Mouse (Mus musculus) lung, embryonic 14.5 days (tissue): ENCODE measurements around the gene Rab34. TPM values are rescaled to one million over a fixed set of nuclear protein-coding genes. Genes with fewer than 3 reads are reported as not detected.

Experiments
- ATAC-seq: fragments of 200-750 bp; cut with Nextera tagmentation; 2 replicates; pipeline ENCODE4 v1.8.0; 2017; ENCODE audit warnings: mild to moderate bottlenecking, moderate TSS enrichment, moderate library complexity; ENCODE audit not compliant: insufficient read depth
- DNase-seq: peaks from one replicate; pipeline ENCODE4 v3.0.0-alpha.2; 2015
- H3K27ac ChIP-seq: fragments of 300-500 bp; sonication (generic); 2 replicates; pipeline ENCODE4 v1.5.1; 2014; ENCODE audit warnings: low read depth, mild to moderate bottlenecking, moderate library complexity
- H3K27me3 ChIP-seq: fragments of 300-500 bp; sonication (generic); 2 replicates; pipeline ENCODE4 v1.6.1; 2014; ENCODE audit warnings: low read length, control low read depth; ENCODE audit not compliant: insufficient read depth
- H3K36me3 ChIP-seq: fragments of 300-500 bp; sonication (generic); 2 replicates; pipeline ENCODE4 v1.6.1; 2014; ENCODE audit warnings: control low read depth; ENCODE audit not compliant: insufficient read depth
- H3K4me1 ChIP-seq: fragments of 300-500 bp; sonication (generic); 2 replicates; pipeline ENCODE4 v1.6.1; 2014; ENCODE audit warnings: antibody characterized with exemption, control low read depth; ENCODE audit not compliant: insufficient read depth
- H3K4me2 ChIP-seq: fragments of 300-500 bp; sonication (generic); 2 replicates; pipeline ENCODE4 v1.6.1; 2014; ENCODE audit warnings: mild to moderate bottlenecking
- H3K4me3 ChIP-seq: fragments of 300-500 bp; sonication (generic); 2 replicates; pipeline ENCODE4 v1.5.1; 2014; ENCODE audit warnings: low read depth, low read length
- H3K9ac ChIP-seq: fragments of 300-500 bp; sonication (generic); 2 replicates; pipeline ENCODE4 v1.6.1; 2014
- H3K9me3 ChIP-seq: fragments of 300-500 bp; sonication (generic); 2 replicates; pipeline ENCODE4 v1.6.1; 2016; ENCODE audit warnings: low read depth, low read length, control low read depth
- CTCF ChIP-seq: IDR thresholded peaks from 2 replicates; pipeline ENCODE4 v1.5.1; 2016; ENCODE audit warnings: antibody characterized with exemption, low read depth
- WGBS: fragments of 180-500 bp; shearing (Covaris S2); extraction: QIAGEN DNeasy Blood & Tissue Kit; methylation state at CpG from one replicate; pipeline ENCODE4 v1.1.7; 2014; 5-methylcytosine and 5-hydroxymethylcytosine counted together
- polyA plus RNA-seq: library from polyadenylated mRNA; unstranded; fragments of >200 nt; fragmentation: Nextera tagmentation; extraction: Ambion mirVana; gene quantifications from 2 replicates; pipeline ENCODE4 v1.2.1, GENCODE M21; 2014

Gene Rab34
- polyA plus RNA-seq, 1 experiment from 2014 or later: 140 TPM

DNA sequence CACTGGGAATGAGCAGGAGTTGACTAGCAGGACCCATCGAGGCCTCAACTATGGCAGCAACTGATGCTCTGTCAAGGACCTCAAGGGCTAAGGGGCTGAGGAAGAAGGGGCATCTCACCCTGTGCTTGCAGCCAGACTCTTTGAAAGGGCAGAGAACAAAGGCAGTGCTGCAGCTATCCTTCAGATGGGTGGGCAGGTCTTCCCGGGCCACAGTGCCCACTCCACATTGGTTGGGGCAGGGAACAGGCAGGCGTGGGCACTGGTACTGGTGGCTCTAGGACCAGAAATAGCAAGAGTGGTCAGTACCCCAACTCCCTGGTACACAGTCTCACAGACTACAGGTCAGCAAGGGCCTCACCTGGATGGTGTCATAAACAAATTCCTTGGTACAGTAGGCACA lies 27.6 kb upstream of the Rab34 start:
- ATAC-seq (no peak), DNase-seq (no peak)
- WGBS: 85% methylated on average over 3 of the region's 3 CpGs
- no peak overlapping the region for H3K4me2 ChIP-seq
- no peaks in the 10 kb centered on the region for H3K9me3 ChIP-seq
- peaks cover 72% of the 10 kb centered on the region for H3K36me3 ChIP-seq
- peaks cover 6% of the 10 kb centered on the region; the same call in 1 of the 2 replicates for H3K4me1 ChIP-seq
- H3K9ac ChIP-seq: no peak overlapping the region
- no peaks in the 10 kb centered on the region for H3K27me3 ChIP-seq
- no peak overlapping the region for H3K27ac ChIP-seq
- TF ChIP-seq CTCF: no peak
- H3K4me3 ChIP-seq: no peak overlapping the region

- Histone ChIP-seq H3K27me3 (no peaks in the 10 kb centered on the region), H3K36me3 (peaks cover 68% of the 10 kb centered on the region), H3K4me2 (no peak overlapping the region), H3K27ac (no peak overlapping the region), H3K9me3 (no peaks in the 10 kb centered on the region), H3K4me3 (no peak overlapping the region), H3K9ac (no peak overlapping the region), H3K4me1 (peaks cover 10% of the 10 kb centered on the region)
- ATAC-seq (no peak), DNase-seq (no peak)
- no peak for TF ChIP-seq CTCF
- WGBS: 82% methylated on average over 14 of the region's 14 CpGs
Measured at GRCm38 (mm10) chr11:78161169-78161568, 27.1 kb upstream of the Rab34 start.

GRCm38 (mm10) chr11:78161968-78162367 lies 26.3 kb upstream of the Rab34 start:
- no peak for ATAC-seq
- H3K4me2 ChIP-seq: peak overlapping the region; percentile 90; the same call in 1 of the 2 replicates
- H3K27me3 ChIP-seq: no peaks in the 10 kb centered on the region
- H3K4me1 ChIP-seq: peaks cover 10% of the 10 kb centered on the region
- no peak for DNase-seq
- peaks cover 60% of the 10 kb centered on the region for H3K36me3 ChIP-seq
- no peak for TF ChIP-seq CTCF
- H3K4me3 ChIP-seq: peak overlapping the region; percentile 10; the same call in 1 of the 2 replicates
- 49% methylated on average over 4 of the region's 4 CpGs for WGBS
- H3K9me3 ChIP-seq: no peaks in the 10 kb centered on the region
- H3K9ac ChIP-seq: 0 out of 2 replicates have a peak overlapping the region, but pooled peaks have one; percentile 0
- 0 out of 2 replicates have a peak overlapping the region, but pooled peaks have one; percentile 27 for H3K27ac ChIP-seq

DNA sequence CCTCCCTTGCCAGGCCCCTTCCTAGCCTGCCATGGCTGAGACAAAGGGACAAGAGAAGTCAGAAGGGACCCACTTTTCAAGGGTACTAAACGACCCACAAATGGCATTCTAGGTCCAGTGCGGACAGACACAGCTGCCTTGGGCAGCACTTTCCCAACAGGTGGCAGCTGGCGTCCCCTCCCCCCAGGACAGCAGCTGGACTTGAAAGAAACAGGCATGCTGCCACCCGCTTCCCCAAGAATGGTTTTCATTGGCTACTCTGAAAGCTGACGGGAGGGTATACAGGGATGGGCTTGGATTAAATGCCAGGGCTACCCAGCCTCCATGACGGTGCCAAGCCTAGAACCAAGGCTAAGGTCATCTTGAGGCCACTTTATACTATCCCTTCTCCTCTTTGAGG lies 25.7 kb upstream of the Rab34 start:
- WGBS: 52% methylated on average over 6 of the region's 6 CpGs
- H3K9me3 ChIP-seq: no peaks in the 10 kb centered on the region
- TF ChIP-seq CTCF: no peak
- DNase-seq: no peak
- no peaks in the 10 kb centered on the region for H3K27me3 ChIP-seq
- peaks cover 54% of the 10 kb centered on the region for H3K36me3 ChIP-seq
- no peak for ATAC-seq
- 0 out of 2 replicates have a peak overlapping the region, but pooled peaks have one; percentile 0 for H3K9ac ChIP-seq
- H3K4me1 ChIP-seq: peaks cover 10% of the 10 kb centered on the region
- peak overlapping the region; percentile 90 for H3K4me2 ChIP-seq
- H3K27ac ChIP-seq: 0 out of 2 replicates have a peak overlapping the region, but pooled peaks have one; percentile 99
- peak overlapping the region; percentile 100; the same call in 1 of the 2 replicates for H3K4me3 ChIP-seq

DNA sequence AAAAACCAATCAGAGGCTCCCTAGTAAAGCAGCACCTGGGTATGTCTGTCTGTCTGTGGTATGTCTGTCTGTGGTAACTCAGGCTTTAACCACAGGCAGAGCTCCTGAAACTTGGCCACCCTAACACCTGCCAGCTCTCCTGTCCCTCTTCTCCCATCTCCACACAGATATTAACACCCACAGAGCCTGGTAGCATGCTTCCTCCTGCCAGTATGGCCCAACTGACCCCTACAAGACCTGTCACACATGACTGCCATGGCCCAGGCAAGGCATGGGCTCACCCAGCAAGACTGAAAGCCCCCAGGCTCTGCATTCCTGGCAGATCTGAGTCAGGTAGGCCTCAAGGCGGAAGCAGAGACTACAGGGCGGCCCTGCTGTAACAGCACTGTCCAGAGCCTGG lies 25.2 kb upstream of the Rab34 start:
- ATAC-seq (no peak), DNase-seq (no peak)
- H3K4me3 ChIP-seq: peak overlapping the region; percentile 100
- peak overlapping the region; percentile 99 for H3K27ac ChIP-seq
- WGBS: 54% methylated on average over 2 of the region's 2 CpGs
- peaks cover 49% of the 10 kb centered on the region for H3K36me3 ChIP-seq
- H3K9me3 ChIP-seq: no peaks in the 10 kb centered on the region
- H3K27me3 ChIP-seq: no peaks in the 10 kb centered on the region
- H3K4me1 ChIP-seq: peaks cover 10% of the 10 kb centered on the region
- TF ChIP-seq CTCF: no peak
- peak overlapping the region; percentile 99 for H3K9ac ChIP-seq
- peak overlapping the region; percentile 90 for H3K4me2 ChIP-seq

DNA sequence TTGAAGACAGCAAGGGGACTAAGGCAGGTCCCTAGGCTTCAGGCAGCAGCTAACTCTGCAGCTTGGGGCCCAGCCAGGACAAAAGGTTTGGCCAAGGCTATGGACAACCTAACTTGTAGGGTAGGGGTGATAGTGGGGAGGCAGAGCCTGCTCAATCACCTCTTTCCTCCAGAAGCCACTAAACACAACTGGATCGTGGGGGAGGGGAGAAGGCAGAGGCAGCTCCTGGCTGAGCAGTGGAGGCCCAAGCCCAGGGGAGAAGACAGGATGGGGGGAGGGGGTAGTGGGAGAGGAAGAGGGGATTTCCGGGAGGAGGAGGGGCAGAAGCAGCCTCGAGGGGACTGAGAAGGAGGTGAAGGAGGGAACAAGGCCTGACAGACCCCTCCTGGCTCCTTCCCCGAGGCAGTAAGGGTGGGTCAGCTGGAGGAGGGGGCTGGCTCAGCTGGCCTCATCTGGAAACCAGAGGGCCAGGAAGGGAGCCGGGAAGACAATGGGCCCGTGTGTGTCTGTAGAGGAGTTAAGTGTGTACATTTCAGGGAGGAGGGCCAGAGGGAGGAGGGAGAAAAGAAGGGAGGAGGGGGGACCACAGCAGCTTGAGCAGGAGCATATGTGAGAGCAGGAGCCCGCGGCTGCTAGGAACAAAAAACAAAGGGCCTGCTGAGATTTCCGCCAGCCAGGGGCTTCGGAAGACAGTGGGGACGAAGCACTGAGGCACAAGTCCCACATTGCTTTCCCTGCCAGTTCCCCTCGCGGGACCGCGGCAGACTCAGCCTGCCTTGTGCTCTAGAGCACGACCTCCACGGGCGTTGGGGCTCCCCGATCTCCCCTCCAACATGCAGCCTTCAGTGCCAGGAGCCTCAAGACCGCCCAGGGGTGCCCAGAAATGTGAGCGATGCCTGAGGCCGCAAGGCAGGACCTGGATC lies 24.3 kb upstream of the Rab34 start:
- TF ChIP-seq CTCF: no peak
- Histone ChIP-seq H3K4me2 (peak overlapping the region; percentile 90), H3K27me3 (no peaks in the 10 kb centered on the region), H3K4me3 (peak overlapping the region; percentile 100), H3K4me1 (peaks cover 10% of the 10 kb centered on the region), H3K9me3 (no peaks in the 10 kb centered on the region), H3K27ac (peak overlapping the region; percentile 99), H3K9ac (peak overlapping the region; percentile 99), H3K36me3 (peaks cover 40% of the 10 kb centered on the region)
- peak; percentile 87 for DNase-seq
- ATAC-seq: peak; percentile 78
- WGBS: under 1% methylated on average over 22 of the region's 22 CpGs

- Histone ChIP-seq H3K4me2 (peak overlapping the region; percentile 90), H3K27ac (peak overlapping the region; percentile 99), H3K9me3 (no peaks in the 10 kb centered on the region), H3K4me3 (peak overlapping the region; percentile 100), H3K36me3 (peaks cover 34% of the 10 kb centered on the region), H3K9ac (peak overlapping the region; percentile 99), H3K4me1 (peaks cover 10% of the 10 kb centered on the region), H3K27me3 (no peaks in the 10 kb centered on the region)
- ATAC-seq (no peak), DNase-seq (peak; percentile 46)
- under 1% methylated on average over 14 of the region's 14 CpGs for whole genome bisulfite sequencing
- no peak for TF ChIP-seq CTCF
Measured at GRCm38 (mm10) chr11:78164604-78164923, 23.7 kb upstream of the Rab34 start.
